Mouse (Mus musculus) stomach, embryonic 16.5 days (tissue): Measurements from ENCODE around the gene Ap4b1. TPM values are rescaled to one million over a fixed set of nuclear protein-coding genes. Genes with fewer than 3 reads are reported as not detected.
"Not testable (repeated sequence)": the region's sequence is repeated elsewhere in the genome, so short reads cannot be mapped to it uniquely, and the experiment has no call there.

Experiments
- ATAC-seq: fragments of 200-750 bp; cut with Nextera tagmentation; 2 replicates; pipeline ENCODE4 v1.8.0; 2017; ENCODE audit warnings: moderate number of reproducible peaks, moderate TSS enrichment; ENCODE audit not compliant: insufficient read depth, low FRiP score
- H3K27ac ChIP-seq: fragments of 300-500 bp; sonication (generic); 2 replicates; pipeline ENCODE4 v1.5.1; 2014; ENCODE audit warnings: low read length
- H3K27me3 ChIP-seq: fragments of 300-500 bp; sonication (generic); 2 replicates; pipeline ENCODE4 v1.6.1; 2014; ENCODE audit warnings: low read length, control low read depth, mixed read lengths; ENCODE audit not compliant: control insufficient read depth, insufficient read depth
- H3K36me3 ChIP-seq: fragments of 300-500 bp; sonication (generic); 2 replicates; pipeline ENCODE4 v1.6.1; 2014; ENCODE audit warnings: low read length; ENCODE audit not compliant: control insufficient read depth, insufficient read depth
- H3K4me1 ChIP-seq: fragments of 300-500 bp; sonication (generic); 2 replicates; pipeline ENCODE4 v1.6.1; 2014; ENCODE audit warnings: low read length, control low read depth, mixed read lengths; ENCODE audit not compliant: control insufficient read depth, insufficient read depth
- H3K4me2 ChIP-seq: fragments of 300-500 bp; sonication (generic); 2 replicates; pipeline ENCODE4 v1.6.1; 2014; ENCODE audit warnings: low read depth, low read length, mixed read lengths
- H3K4me3 ChIP-seq: fragments of 300-500 bp; sonication (generic); replicated peaks from 2 replicates; pipeline ENCODE4 v1.5.1; 2014; ENCODE audit warnings: mild to moderate bottlenecking, low read length
- H3K9ac ChIP-seq: fragments of 300-500 bp; sonication (generic); 2 replicates; pipeline ENCODE4 v1.6.1; 2014; ENCODE audit warnings: low read length
- H3K9me3 ChIP-seq: fragments of 300-500 bp; sonication (generic); replicated peaks from 2 replicates; pipeline ENCODE4 v1.6.1; 2016; ENCODE audit warnings: low read length, control low read depth; ENCODE audit not compliant: control insufficient read depth
- WGBS: fragments of 180-500 bp; shearing (Covaris S2); extraction: QIAGEN DNeasy Blood & Tissue Kit; methylation state at CpG from one replicate; pipeline ENCODE4 v1.1.7; 2014; 5-methylcytosine and 5-hydroxymethylcytosine counted together
- polyA plus RNA-seq: library from polyadenylated mRNA; unstranded; fragments of >200 nt; fragmentation: Nextera tagmentation; extraction: Ambion mirVana; gene quantifications from 2 replicates; pipeline ENCODE4 v1.2.1, GENCODE M21; 2015

Gene Ap4b1
- polyA plus RNA-seq, 1 experiment from 2014 or later: 20.1 TPM

DNA sequence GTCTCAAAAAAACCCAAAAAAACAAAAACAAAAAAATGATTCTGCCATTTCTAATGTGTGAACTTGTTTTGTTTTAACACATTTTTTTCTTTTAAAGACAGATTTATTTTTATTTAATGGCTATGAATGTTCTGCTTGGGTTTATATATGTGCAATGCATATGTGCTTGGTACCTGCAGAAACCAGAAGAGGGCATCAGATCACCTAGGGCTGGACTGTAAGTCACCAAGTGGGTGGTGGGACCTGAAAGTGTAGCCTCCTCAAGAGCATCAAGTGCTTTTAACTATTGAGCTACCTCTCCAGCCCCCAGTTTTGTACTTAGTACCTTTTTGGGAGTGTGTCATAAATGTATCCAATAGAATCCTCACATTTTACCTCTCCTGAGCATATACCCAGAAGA is 18.2 kb downstream of the Ap4b1 start:
- Histone ChIP-seq H3K36me3 (no peaks in the 10 kb centered on the region), H3K4me1 (no peaks in the 10 kb centered on the region), H3K4me2 (no peak overlapping the region), H3K9me3 (no peaks in the 10 kb centered on the region), H3K9ac (no peak overlapping the region), H3K4me3 (no peak overlapping the region), H3K27ac (no peak overlapping the region), H3K27me3 (no peaks in the 10 kb centered on the region)
- no peak for ATAC-seq

DNA sequence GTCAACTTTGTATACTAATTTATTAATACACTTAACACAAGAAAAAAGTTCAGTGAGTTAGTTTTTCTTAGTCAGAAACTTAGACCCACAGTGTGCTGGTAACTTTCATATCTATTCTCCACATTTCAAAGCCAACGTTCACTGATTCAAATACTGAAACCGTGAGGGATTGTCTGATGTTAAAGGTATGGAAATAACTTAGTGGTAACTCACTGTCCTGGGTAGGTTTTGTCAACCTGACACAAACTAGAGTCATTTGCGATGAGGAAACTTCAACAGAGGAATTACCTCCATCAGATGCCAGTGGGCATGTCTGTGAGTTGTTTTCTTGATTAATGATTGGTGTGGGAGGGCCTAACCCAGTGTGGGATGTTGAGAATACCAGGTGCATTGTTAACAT is 19.7 kb downstream of the Ap4b1 start:
- no peaks in the 10 kb centered on the region for H3K9me3 ChIP-seq
- no peaks in the 10 kb centered on the region for H3K27me3 ChIP-seq
- no peak for ATAC-seq
- H3K27ac ChIP-seq: no peak overlapping the region
- no peak overlapping the region for H3K4me2 ChIP-seq
- H3K36me3 ChIP-seq: no peaks in the 10 kb centered on the region
- H3K4me3 ChIP-seq: no peak overlapping the region
- no peaks in the 10 kb centered on the region for H3K4me1 ChIP-seq
- 75% methylated on average over 3 of the region's 3 CpGs for WGBS
- no peak overlapping the region for H3K9ac ChIP-seq

DNA sequence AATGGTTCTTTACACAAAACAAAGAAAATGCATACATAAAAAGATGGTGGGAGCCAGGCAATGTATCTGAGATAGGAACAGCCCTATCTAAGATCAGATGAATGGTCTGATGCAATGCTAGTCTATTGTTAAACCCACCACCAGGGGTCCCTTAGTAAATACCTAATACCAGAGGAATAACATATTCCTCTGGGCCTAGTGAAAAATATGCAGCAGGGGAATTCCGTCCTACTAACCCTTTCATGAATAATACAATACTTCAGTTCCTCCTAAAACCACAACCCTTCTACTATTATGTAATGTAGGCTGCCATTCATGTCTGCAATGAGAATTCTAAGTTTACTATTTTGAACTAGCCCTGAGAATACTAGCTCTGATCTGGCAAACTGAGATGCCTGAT is 21.4 kb downstream of the Ap4b1 start:
- 62% methylated on average over 1 of the region's 1 CpGs for WGBS
- not testable (repeated sequence) for ATAC-seq, H3K9ac ChIP-seq, H3K9me3 ChIP-seq, H3K4me1 ChIP-seq, H3K4me3 ChIP-seq, H3K4me2 ChIP-seq, H3K27me3 ChIP-seq, H3K36me3 ChIP-seq, H3K27ac ChIP-seq

DNA sequence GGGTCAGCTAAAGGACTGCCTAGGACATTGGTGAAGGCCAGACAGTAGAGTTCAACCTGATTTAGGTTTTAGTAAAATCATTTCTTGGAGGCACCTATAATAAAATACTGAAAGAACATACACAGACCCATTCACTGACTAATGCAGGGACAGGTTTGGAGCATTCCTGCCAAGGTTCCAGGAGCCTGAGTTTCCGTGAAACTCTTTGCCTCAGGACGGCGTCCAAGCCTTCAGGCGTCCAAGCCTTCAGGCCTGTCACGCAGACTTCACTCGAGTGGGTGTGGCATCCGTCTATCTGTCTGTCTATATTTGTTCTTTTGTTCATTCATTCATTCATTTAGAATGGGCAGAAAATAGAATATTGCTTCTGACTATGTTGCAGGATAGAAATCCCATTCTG is 21.8 kb downstream of the Ap4b1 start:
- Histone ChIP-seq H3K4me2 (no peak overlapping the region), H3K27me3 (no peaks in the 10 kb centered on the region), H3K36me3 (no peaks in the 10 kb centered on the region), H3K4me1 (no peaks in the 10 kb centered on the region), H3K27ac (no peak overlapping the region), H3K9me3 (no peaks in the 10 kb centered on the region), H3K9ac (no peak overlapping the region), H3K4me3 (no peak overlapping the region)
- ATAC-seq: no peak
- 71% methylated on average over 7 of the region's 7 CpGs for WGBS

DNA sequence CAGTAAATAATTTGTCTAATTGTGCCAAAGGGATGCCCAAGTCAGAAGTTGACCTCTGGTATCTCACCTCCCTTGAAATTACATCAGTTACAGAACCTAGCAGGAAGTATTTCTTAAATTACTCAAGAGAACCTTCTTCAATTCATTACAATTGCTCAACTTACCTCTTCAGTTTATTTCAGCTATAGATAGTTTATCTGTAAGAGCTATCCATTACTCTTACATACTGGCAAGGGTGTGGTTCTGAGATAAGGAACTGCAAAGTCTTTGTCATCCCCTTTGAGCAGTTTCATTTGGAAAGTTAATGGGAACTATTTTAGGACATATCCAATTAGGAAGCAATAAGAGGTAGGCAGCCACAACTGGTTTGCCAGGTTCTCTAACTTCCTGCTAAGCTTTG is 23.1 kb downstream of the Ap4b1 start, which contains the start of gene Bcl2l15:
Bcl2l15 (plus strand) TSS at position 176 of the 400 bp plus-strand sequence.
- Histone ChIP-seq H3K36me3 (no peaks in the 10 kb centered on the region), H3K27me3 (no peaks in the 10 kb centered on the region), H3K9me3 (no peaks in the 10 kb centered on the region), H3K4me2 (no peak within 1 kb of the TSS), H3K9ac (no peak within 1 kb of the TSS), H3K4me1 (no peaks in the 10 kb centered on the region), H3K4me3 (no peak within 1 kb of the TSS), H3K27ac (no peak within 1 kb of the TSS)
- no peak for ATAC-seq

DNA sequence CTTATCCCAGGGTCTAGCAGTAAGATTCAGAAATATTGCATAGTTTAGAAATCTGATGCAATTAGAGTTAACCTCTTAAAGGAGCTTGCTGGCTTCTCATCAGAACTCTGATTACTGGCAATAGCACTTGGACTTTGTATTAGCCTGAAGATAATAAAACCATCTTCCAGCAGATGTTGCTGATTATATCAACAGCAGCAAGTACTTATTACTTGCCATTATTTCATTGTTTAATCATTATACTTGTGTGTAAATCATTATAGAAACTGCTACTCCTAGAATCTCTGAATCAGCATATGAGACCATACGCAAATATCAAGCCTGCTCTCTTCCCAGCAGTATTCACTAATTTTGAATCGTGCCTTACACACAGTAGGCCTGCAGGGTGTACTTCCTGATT is 24.7 kb downstream of the Ap4b1 start:
- 80% methylated on average over 2 of the region's 2 CpGs for WGBS
- no peaks in the 10 kb centered on the region for H3K36me3 ChIP-seq
- no peaks in the 10 kb centered on the region for H3K9me3 ChIP-seq
- no peaks in the 10 kb centered on the region for H3K4me1 ChIP-seq
- no peak overlapping the region for H3K9ac ChIP-seq
- ATAC-seq: no peak
- no peak overlapping the region for H3K4me2 ChIP-seq
- no peaks in the 10 kb centered on the region for H3K27me3 ChIP-seq
- no peak overlapping the region for H3K27ac ChIP-seq
- H3K4me3 ChIP-seq: no peak overlapping the region

DNA sequence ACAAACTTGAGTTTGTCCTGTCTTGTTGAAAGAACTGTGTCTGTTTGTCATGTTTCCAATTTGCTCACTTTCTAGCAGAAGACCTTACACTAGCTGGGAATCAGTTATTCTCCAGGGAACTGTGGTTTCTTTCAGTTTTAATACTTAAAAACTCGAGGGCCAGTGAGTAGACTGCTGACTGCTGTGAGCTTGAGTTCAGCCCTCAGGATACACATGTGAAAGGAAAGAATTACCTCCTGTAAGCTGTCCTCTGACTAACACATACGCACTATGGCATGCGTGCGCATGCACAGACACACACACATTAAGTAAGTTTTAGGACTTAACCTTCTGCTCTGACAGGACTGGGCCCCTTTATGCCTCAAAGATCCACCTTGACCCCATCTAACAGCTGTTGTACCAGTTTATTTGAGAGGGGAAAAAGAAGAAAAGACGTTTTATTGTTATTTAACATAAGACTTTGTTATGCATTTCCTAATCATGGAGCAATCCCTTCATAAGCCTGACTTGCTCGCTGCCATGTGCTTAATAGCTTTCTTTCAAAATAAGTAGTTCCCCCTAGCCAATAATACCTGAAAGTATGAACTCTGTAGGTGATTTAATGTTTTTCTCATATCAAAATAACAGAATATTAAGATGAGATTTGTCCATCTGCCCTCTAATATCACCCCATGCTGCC is 26.1 kb downstream of the Ap4b1 start:
- Histone ChIP-seq H3K4me2 (no peak overlapping the region), H3K9me3 (no peaks in the 10 kb centered on the region), H3K27me3 (no peaks in the 10 kb centered on the region), H3K4me3 (no peak overlapping the region), H3K9ac (no peak overlapping the region), H3K4me1 (no peaks in the 10 kb centered on the region), H3K27ac (no peak overlapping the region), H3K36me3 (no peaks in the 10 kb centered on the region)
- 68% methylated on average over 6 of the region's 6 CpGs for WGBS
- ATAC-seq: no peak

DNA sequence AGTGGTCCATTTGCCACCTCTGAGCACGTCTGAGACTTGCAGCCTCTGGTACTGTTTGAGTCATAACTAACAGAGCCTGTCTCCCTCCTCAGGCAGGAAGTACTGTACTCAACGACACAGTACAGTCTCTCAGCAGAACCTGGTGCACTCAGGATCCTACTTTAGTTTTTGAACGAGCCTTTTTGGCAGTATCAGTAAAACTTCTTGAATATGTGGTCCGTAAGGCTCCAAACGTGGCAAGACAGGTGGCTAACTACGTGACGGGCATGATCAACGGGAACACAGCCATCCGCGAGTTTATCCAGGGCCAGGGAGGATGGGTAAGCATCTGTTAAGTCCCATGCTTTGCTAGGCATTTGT is 26.6 kb downstream of the Ap4b1 start:
- ATAC-seq: no peak
- no peak overlapping the region for H3K4me2 ChIP-seq
- H3K9me3 ChIP-seq: no peaks in the 10 kb centered on the region
- H3K4me1 ChIP-seq: no peaks in the 10 kb centered on the region
- 76% methylated on average over 10 of the region's 10 CpGs for WGBS
- H3K36me3 ChIP-seq: no peaks in the 10 kb centered on the region
- H3K27me3 ChIP-seq: no peaks in the 10 kb centered on the region
- no peak overlapping the region for H3K9ac ChIP-seq
- H3K4me3 ChIP-seq: no peak overlapping the region
- no peak overlapping the region for H3K27ac ChIP-seq

DNA sequence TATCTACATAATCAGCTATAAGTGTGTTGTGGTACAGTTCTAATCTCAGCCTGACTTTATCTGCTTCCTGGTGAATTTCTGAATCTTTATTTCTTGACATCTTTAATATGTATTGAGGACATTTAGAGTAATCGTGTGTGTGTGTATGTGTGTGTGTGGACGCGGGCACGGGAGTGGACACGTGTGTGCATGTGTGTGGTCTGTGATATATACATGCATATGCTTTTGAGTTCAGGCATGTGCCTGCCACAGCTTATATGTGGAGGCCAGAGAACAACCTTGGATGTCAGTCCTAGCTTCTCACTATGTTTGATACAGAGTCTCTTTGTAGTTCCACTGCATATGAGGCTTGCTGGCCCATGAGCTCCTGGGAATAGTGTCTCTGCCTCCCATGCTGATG is 27.1 kb downstream of the Ap4b1 start:
- Histone ChIP-seq H3K9ac (no peak overlapping the region), H3K27ac (no peak overlapping the region), H3K27me3 (no peaks in the 10 kb centered on the region), H3K9me3 (no peaks in the 10 kb centered on the region), H3K4me3 (no peak overlapping the region), H3K4me2 (no peak overlapping the region), H3K4me1 (no peaks in the 10 kb centered on the region), H3K36me3 (no peaks in the 10 kb centered on the region)
- 95% methylated on average over 5 of the region's 5 CpGs for WGBS
- ATAC-seq: no peak

DNA sequence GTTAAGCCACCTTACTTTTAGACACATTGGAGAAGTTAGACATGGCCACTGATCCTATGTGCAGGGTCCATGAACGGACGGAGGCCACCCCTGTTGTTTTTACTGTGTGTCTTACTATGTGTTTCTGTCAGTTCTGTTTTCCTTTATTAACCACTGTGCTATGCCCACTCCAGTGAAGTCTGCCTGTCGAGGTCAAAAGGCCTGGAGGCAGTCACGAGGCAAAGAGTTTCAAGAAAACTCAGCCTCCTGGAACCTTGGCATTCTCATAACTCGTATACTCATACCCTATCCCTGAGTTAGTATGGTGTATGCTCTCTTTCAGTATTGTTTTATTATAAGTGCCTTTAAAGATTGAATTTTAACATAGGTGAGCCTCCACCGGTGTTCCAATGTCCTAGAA is 30.4 kb downstream of the Ap4b1 start:
- H3K27me3 ChIP-seq: no peaks in the 10 kb centered on the region
- H3K27ac ChIP-seq: no peak overlapping the region
- no peaks in the 10 kb centered on the region for H3K4me1 ChIP-seq
- 91% methylated on average over 6 of the region's 6 CpGs for WGBS
- no peaks in the 10 kb centered on the region for H3K9me3 ChIP-seq
- H3K36me3 ChIP-seq: no peaks in the 10 kb centered on the region
- H3K4me3 ChIP-seq: no peak overlapping the region
- no peak overlapping the region for H3K4me2 ChIP-seq
- H3K9ac ChIP-seq: no peak overlapping the region
- ATAC-seq: no peak
